Mouse (Mus musculus): ENCODE measurements around the gene Itpr2. TPM values are rescaled to one million over a fixed set of nuclear protein-coding genes. Genes with fewer than 3 reads are reported as not detected.

Gene Itpr2
- polyA plus RNA-seq, 1 experiment: 25.5 TPM

DNA sequence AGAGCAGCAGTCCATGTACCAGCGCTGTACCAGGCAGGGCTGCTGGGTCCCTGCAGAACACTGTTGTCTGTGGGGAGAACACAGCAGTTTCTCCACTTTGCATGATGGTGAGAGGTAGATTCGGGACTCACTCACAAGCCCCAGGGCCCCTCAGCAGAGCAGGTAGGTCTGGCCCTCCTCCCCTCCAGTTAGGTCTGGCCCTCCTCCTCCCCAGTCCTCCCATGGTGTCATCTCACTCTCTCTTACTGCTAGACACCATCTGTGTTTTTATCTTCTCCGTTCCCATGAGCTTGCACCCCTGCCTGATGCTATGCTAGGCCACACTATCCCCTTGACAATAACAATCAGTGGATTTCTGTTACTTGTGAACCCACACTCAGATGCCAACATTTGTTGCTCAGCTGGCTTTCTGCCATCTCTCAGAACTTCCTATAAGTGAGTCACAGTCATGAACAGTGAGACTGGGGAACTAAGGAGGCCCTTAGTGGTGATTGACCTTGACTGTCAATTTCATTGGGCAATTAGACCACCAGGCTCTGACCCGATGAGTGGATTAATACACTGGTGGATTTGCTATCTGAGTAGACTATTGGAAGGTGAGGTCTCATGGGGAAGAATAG is 360.9 kb downstream of the Itpr2 start:
- Histone ChIP-seq H3K4me1 (ENCODE audit: control insufficient read depth, insufficient read depth, low read length) (no peaks in the 10 kb centered on the region), H3K4me3 (replicated peaks; ENCODE audit: extremely low read depth, low read depth, low read length) (no peak overlapping the region)
- 89% methylated on average over 4 of the region's 4 CpGs for WGBS
- TF ChIP-seq CTCF (IDR thresholded peaks at IDR 0.05; ENCODE audit: insufficient read depth, low read length) (no peak), POLR2A (IDR thresholded peaks at IDR 0.05; ENCODE audit: borderline replicate concordance, extremely low read depth, low read depth, low read length) (no peak)
- no peak for DNase-seq

DNA sequence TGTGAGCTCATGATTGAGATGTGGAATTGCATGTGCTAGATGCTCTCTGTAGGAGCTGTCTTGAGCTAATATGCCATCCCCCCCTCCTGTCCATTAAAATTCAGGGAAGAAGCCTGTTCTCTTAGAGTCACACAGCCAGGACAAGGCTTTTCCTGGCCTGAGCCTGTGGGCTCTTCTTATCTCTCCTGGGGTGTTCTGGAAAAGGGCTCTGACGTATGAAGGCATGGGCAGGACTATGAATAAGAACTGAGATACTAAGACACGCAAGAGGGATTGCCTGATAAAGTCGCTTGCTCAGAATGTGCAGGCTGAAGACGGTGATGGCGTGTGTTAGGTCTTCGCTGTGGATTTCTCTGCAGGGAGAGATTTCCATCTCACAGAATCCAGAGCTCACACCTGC is 361.9 kb downstream of the Itpr2 start:
- 92% methylated on average over 6 of the region's 6 CpGs for WGBS
- DNase-seq: no peak
- H3K4me3 ChIP-seq (replicated peaks; ENCODE audit: extremely low read depth, low read depth, low read length): no peak overlapping the region
- H3K4me1 ChIP-seq (ENCODE audit: control insufficient read depth, insufficient read depth, low read length): no peaks in the 10 kb centered on the region
- no peak for TF ChIP-seq CTCF (IDR thresholded peaks at IDR 0.05; ENCODE audit: insufficient read depth, low read length)
- no peak for TF ChIP-seq POLR2A (IDR thresholded peaks at IDR 0.05; ENCODE audit: borderline replicate concordance, extremely low read depth, low read depth, low read length)

DNA sequence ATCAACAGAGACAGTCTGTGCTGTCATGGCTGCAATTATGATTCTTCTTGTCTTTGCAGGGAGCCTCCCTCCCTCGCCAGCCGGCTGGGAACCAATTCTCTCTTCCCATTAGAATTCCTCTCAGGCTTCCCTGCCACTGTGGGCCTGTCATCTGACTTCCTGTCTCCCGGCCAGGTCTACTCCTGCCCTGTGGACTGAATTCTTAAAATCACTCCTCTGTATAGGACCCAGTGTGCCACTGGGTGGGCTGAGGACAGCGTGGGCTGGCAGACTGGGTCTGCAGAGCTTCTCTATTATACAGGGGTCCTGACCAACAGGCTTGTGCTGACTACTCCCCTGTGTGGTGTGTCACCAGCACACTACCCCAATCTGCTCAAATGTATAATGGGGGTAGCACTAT is 365.4 kb downstream of the Itpr2 start:
- no peaks in the 10 kb centered on the region for H3K4me1 ChIP-seq (ENCODE audit: control insufficient read depth, insufficient read depth, low read length)
- no peak for DNase-seq
- TF ChIP-seq CTCF (IDR thresholded peaks at IDR 0.05; ENCODE audit: insufficient read depth, low read length) (no peak), POLR2A (IDR thresholded peaks at IDR 0.05; ENCODE audit: borderline replicate concordance, extremely low read depth, low read depth, low read length) (no peak)
- no peak overlapping the region for H3K4me3 ChIP-seq (replicated peaks; ENCODE audit: extremely low read depth, low read depth, low read length)
- 55% methylated on average over 4 of the region's 4 CpGs for WGBS

DNA sequence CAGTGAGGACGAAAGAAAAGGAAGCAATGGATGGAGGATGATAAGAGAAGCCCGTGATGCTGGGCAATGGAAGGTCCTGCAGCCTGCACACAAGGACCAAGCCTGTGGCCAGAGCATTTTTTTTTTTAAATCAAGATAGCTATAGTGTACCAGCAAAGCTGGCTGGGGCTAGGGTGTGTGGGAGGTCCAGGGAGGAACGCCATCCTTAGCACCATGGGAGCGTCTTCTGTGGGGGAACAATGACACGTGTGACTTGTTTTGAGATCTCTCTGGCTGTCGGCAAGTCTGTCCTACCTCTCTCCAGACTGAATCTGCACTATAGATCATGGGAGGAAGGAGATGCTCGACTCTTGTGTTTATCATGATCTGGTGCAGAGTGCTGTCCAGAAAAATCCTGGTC is 365.8 kb downstream of the Itpr2 start:
- TF ChIP-seq POLR2A (IDR thresholded peaks at IDR 0.05; ENCODE audit: borderline replicate concordance, extremely low read depth, low read depth, low read length) (no peak), CTCF (IDR thresholded peaks at IDR 0.05; ENCODE audit: insufficient read depth, low read length) (no peak)
- 56% methylated on average over 7 of the region's 7 CpGs for WGBS
- no peak for DNase-seq
- Histone ChIP-seq H3K4me1 (ENCODE audit: control insufficient read depth, insufficient read depth, low read length) (no peaks in the 10 kb centered on the region), H3K4me3 (replicated peaks; ENCODE audit: extremely low read depth, low read depth, low read length) (no peak overlapping the region)

DNA sequence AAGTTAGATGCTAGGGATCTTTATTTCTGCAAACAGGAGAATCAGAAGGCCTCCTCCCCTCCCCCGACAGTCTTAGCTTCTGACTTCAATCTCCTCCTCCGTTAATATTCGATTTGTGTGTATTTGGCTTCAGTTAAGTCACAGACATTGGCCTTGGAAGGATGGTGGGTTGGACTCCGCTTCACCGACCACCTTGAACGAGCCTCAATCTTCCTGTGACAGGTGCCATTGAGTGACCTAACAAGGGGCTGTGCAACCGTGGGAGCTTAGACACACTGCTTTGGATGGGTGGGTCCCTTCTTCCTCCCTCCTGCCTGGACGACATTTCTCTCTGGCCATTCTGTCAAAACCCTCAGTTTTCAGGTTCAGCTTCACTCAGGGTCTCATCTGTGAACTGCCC is 366.7 kb downstream of the Itpr2 start:
- TF ChIP-seq CTCF (IDR thresholded peaks at IDR 0.05; ENCODE audit: insufficient read depth, low read length) (no peak), POLR2A (IDR thresholded peaks at IDR 0.05; ENCODE audit: borderline replicate concordance, extremely low read depth, low read depth, low read length) (no peak)
- DNase-seq: no peak
- Histone ChIP-seq H3K4me3 (replicated peaks; ENCODE audit: extremely low read depth, low read depth, low read length) (no peak overlapping the region), H3K4me1 (ENCODE audit: control insufficient read depth, insufficient read depth, low read length) (no peaks in the 10 kb centered on the region)
- 85% methylated on average over 8 of the region's 8 CpGs for WGBS

DNA sequence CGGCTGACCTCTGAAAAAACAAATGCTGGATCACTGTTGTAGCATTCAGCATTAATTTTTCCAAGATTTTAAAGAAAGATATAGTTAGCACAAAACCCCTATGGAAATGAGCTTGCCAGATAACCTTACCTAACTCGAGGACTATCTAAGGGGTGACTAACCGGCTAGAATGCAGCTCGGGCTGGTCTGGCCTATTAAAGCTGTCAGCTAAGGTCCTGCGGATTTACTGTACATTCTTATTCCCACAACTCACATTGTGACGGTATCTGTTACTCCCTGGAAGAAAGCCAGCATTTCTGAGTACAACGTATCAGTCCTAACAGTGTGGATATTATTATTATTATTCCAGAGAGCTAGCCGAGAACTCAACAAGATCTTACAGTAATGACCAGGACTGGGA is 368.1 kb downstream of the Itpr2 start:
- no peak overlapping the region for H3K4me3 ChIP-seq (replicated peaks; ENCODE audit: extremely low read depth, low read depth, low read length)
- TF ChIP-seq POLR2A (IDR thresholded peaks at IDR 0.05; ENCODE audit: borderline replicate concordance, extremely low read depth, low read depth, low read length) (no peak), CTCF (IDR thresholded peaks at IDR 0.05; ENCODE audit: insufficient read depth, low read length) (no peak)
- 65% methylated on average over 8 of the region's 8 CpGs for WGBS
- DNase-seq: no peak
- no peaks in the 10 kb centered on the region for H3K4me1 ChIP-seq (ENCODE audit: control insufficient read depth, insufficient read depth, low read length)

DNA sequence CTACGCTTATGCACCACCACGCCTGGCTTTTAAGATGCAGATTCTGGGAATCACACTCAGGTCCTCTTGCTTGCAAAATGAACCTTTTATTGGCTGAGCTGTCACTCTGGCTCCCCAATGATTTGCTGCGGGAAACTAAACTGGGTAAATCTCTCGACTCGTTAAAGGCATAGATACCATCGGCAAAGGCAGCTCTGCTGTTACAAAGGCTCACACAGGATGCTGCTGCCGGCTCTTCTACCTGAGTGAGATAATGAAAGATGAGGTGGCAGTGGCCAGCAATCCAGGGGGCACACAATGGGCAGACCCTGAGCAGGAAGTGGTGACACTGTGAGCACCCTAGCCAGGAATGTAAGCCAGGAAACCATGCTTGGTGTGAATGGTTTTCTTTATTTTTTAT is 373.0 kb downstream of the Itpr2 start:
- TF ChIP-seq CTCF (IDR thresholded peaks at IDR 0.05; ENCODE audit: insufficient read depth, low read length) (no peak), POLR2A (IDR thresholded peaks at IDR 0.05; ENCODE audit: borderline replicate concordance, extremely low read depth, low read depth, low read length) (no peak)
- 76% methylated on average over 7 of the region's 7 CpGs for WGBS
- no peaks in the 10 kb centered on the region for H3K4me1 ChIP-seq (ENCODE audit: control insufficient read depth, insufficient read depth, low read length)
- no peak overlapping the region for H3K4me3 ChIP-seq (replicated peaks; ENCODE audit: extremely low read depth, low read depth, low read length)
- no peak for DNase-seq

DNA sequence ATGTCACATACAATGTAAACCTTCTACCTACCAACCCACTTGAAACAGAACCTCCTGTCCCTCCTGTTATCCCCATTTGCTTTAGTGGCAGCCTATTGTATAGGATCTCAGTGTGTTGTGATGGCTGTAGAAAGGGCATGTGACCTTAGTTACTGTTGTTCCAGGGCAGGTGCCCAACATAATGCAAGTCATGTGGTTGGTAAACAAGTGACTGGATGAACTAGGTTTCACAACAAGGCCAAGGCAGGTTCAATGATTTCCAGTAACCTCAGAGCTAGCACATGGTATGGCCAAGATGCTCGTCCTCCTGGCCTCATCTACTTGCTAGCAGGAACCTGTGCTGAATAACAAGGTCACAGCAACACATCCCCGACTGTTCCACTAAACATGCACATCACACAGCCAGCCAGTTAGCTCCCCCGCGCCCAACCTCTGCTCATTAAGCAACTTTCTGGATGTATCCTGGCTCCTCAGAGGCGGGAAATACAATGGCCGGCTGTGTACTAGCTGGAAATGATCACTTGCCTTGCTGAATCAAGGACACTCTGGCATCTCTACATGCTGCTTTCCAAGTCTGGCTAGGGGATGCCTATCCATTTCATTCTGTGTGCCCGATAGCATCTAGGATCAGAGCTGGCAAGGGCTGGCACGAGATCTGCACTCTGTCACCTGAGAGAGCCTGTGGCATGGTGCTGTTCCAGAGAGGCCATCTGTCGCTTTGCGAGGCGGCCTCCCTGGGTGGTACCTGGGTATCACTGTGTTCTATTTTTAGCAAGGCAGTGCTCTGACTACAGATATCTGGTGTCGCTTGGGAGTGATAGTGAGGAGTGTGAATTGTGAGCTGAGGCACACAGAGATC is 375.0 kb downstream of the Itpr2 start:
- Histone ChIP-seq H3K4me1 (ENCODE audit: control insufficient read depth, insufficient read depth, low read length) (no peaks in the 10 kb centered on the region), H3K4me3 (replicated peaks; ENCODE audit: extremely low read depth, low read depth, low read length) (no peak overlapping the region)
- no peak for TF ChIP-seq POLR2A (IDR thresholded peaks at IDR 0.05; ENCODE audit: borderline replicate concordance, extremely low read depth, low read depth, low read length)
- TF ChIP-seq CTCF (IDR thresholded peaks at IDR 0.05; ENCODE audit: insufficient read depth, low read length): no peak
- no peak for DNase-seq
- whole genome bisulfite sequencing: 87% methylated on average over 12 of the region's 12 CpGs

DNA sequence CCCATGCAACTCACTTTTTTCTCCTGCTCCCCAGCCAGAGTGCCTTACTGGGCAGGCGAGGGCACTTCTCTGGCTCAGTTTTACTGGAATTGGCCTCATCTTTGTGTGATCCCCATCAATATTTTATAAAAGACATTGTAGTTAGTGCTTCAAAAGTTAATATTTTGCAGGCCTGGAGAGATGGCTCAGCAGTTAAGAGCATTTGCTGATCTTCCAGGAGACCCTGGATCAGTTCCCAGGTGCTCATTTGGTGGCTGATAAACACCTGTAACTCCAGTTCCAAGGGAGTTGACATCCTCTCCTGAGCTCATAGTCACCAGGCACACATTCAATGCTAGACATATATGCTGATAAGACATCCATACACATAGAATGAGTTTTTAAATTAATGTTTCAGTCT is 376.4 kb downstream of the Itpr2 start:
- TF ChIP-seq CTCF (IDR thresholded peaks at IDR 0.05; ENCODE audit: insufficient read depth, low read length) (no peak), POLR2A (IDR thresholded peaks at IDR 0.05; ENCODE audit: borderline replicate concordance, extremely low read depth, low read depth, low read length) (no peak)
- no peak for DNase-seq
- 84% methylated on average over 1 of the region's 1 CpGs for WGBS
- H3K4me3 ChIP-seq (replicated peaks; ENCODE audit: extremely low read depth, low read depth, low read length): no peak overlapping the region
- H3K4me1 ChIP-seq (ENCODE audit: control insufficient read depth, insufficient read depth, low read length): no peaks in the 10 kb centered on the region

DNA sequence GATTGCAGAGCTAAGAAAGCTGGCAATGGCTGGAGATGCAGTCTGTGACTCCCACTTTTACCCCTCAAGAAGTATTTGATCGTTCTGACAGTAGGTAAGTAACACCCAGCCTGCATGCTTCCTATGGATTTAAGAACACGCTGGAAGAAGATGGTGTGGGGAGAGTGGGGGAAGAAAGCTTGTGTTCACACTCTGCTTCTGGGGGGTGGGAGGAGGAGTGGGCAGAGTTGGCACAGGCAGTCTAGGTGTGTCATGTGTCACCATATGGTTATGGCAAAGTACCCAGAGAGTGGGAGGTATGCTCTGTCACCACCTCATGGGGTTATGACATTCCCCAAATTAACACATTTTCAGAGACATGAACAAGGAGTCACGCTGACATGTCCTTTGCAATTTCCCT is 377.5 kb downstream of the Itpr2 start:
- Histone ChIP-seq H3K4me3 (replicated peaks; ENCODE audit: extremely low read depth, low read depth, low read length) (no peak overlapping the region), H3K4me1 (ENCODE audit: control insufficient read depth, insufficient read depth, low read length) (no peaks in the 10 kb centered on the region)
- no peak for TF ChIP-seq POLR2A (IDR thresholded peaks at IDR 0.05; ENCODE audit: borderline replicate concordance, extremely low read depth, low read depth, low read length)
- no peak for DNase-seq
- WGBS: 79% methylated on average over 3 of the region's 3 CpGs
